Mouse (Mus musculus) gastrocnemius, postnatal 4 days (tissue): ENCODE measurements around the gene Ncoa1. TPM values are rescaled to one million over a fixed set of nuclear protein-coding genes. Genes with fewer than 3 reads are reported as not detected.
"Not testable (repeated sequence)": the region's sequence is repeated elsewhere in the genome, so short reads cannot be mapped to it uniquely, and the experiment has no call there.

Experiments
- DNase-seq, 2 experiments: peaks; one replicate each; pipeline ENCODE4 v3.0.0; 2021 to 2022; ENCODE audit warnings: low spot score in 2 of 2, mixed read lengths in 2 of 2
- total RNA-seq, 2 experiments: library from RNA; stranded (reverse); gene quantifications; 2 replicates each; pipeline ENCODE4 v1.2.3; 2021

Gene Ncoa1
- total RNA-seq, 2 experiments from 2014 or later: 51.1 to 52.3 TPM

- no peak for DNase-seq
These were observed 134.9 kb downstream of the Ncoa1 start for GRCm38 (mm10) chr12:4342087-4342486.

- DNase-seq: no peak
These were observed 136.6 kb downstream of the Ncoa1 start for GRCm38 (mm10) chr12:4340325-4340924.

DNA sequence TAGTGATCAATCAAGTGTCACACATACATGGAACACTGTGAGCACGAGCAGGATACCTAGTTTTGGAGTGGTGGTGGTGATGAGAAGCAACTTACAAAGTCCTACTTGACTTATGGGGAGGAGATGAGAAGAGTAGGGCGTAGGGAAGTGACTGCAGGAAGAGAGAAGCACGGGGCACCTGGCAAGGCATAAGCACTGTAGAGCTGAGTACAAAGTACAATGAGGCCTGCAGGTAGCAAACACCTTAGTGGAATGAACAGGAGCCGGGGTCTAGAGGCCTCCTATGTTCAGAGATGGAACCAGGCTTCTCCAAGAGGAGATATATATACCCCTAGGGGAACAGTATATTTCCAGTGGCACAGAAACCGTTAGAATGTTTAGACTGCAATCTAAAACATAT lies 153.4 kb downstream of the Ncoa1 start:
- no peak for DNase-seq

- DNase-seq: no peak
These were observed 154.8 kb downstream of the Ncoa1 start for GRCm38 (mm10) chr12:4322227-4322626.

GRCm38 (mm10) chr12:4313824-4314223 lies 163.2 kb downstream of the Ncoa1 start:
- no peak for DNase-seq

DNA sequence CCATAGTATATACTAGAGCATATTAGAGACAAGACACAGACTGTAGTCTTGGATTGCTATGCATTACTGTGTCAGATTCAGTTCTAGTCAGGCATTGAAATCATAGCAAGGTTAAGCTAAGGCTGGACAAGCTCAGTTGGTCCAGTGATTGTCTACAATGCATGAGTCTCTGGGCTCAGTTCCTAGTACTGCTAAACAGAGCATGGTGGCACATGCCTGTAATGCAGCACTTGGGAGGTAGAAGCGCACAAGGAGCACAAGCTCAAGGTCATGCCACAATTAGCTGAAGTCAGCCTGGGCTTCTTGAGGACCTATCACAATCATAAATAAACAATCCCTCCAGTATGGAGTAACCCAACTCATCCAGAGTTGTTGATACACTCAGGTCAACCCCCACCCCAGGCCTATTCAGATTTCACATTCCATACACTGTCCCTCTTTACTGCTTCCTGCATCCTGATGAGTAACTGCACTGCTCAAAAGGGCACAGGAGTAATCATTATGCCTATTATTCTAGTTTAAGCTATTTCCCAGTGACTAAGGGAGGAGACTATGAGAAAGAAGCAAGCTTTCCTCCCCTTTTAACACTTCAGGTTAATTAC lies 170.2 kb downstream of the Ncoa1 start:
- DNase-seq: no peak

GRCm38 (mm10) chr12:4299300-4299699 lies 177.7 kb downstream of the Ncoa1 start:
- DNase-seq: no peak

DNA sequence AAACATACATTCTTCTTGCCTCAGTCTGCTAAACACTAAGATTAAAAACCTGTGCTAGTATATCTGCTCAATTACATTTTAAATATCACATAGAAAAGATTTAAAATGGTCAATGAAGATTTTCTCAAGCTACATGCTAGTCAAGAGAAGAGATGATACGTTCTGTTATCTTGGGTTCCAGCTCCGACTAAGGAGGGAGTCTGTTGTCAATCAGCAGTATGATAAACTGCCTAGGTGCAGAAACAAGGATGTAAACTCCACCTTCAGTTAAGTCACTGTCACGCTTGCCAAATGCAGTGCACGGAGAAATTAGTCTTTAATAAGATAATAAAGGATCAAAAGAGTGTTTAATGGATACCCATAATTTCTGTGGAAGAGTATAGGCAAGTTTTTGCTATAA lies 178.4 kb downstream of the Ncoa1 start:
- no peak for DNase-seq

GRCm38 (mm10) chr12:4295881-4296280 lies 181.1 kb downstream of the Ncoa1 start:
- no peak for DNase-seq

DNA sequence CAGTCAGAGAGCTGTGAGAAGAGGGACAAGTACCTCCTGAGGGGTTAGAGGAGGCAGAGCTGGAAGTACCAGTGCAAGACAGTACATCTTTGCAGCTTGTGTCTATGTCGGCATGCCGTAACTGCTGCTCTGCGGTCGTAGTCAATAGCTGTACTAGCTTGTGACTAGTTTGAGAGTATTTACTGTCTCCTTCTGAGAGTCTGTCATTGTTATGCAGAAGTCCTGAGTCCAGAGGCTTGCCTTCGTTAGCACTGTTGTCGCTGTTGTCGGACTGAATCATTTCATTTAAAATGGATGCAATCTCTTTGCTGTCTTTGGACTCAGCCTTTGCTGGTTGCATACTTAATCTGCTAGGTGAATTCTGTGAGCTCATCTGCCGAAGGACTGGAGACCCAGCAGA lies 181.7 kb downstream of the Ncoa1 start:
- DNase-seq: no peak

DNA sequence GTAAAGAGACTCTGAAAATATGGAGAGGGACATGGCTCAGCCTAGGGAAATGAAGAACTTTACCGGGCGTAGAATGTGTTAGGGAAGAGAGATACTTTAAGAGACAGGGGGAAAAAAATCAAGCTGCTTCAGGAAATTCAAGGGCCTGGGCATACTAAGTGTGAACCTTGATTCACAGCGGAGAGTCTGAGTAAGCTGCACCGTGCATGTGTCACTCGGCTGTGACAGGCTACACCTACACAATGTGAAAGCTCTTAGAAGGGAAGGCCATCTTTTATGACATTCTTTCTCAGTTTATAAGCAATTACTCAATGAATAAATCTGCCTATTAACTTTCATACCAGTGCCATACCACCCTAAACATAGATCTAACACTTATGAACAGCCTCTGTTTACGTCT lies 183.2 kb downstream of the Ncoa1 start:
- no peak for DNase-seq

GRCm38 (mm10) chr12:4285186-4285585 lies 191.8 kb downstream of the Ncoa1 start:
- peak in 1 of 2 experiments; percentile 28 for DNase-seq

DNA sequence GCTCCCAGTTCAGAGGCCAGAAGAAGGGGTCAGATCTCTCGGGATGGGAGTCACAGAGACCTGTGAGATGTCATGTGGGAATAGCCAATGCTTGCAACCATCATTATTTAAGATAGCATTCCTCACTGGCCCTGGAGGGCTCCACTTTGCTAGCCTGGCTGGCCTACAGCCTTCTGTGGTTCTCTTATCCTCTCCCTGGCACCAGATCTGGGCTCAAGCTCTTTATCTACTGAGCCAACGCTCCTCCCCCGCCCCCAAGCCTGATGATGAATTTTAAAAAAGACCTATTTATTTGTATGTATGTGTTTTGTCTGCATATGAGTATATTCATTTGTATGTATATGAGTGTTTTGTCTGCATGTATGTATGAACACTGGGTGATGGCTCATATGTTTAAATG lies 197.1 kb downstream of the Ncoa1 start:
- DNase-seq: no peak

DNA sequence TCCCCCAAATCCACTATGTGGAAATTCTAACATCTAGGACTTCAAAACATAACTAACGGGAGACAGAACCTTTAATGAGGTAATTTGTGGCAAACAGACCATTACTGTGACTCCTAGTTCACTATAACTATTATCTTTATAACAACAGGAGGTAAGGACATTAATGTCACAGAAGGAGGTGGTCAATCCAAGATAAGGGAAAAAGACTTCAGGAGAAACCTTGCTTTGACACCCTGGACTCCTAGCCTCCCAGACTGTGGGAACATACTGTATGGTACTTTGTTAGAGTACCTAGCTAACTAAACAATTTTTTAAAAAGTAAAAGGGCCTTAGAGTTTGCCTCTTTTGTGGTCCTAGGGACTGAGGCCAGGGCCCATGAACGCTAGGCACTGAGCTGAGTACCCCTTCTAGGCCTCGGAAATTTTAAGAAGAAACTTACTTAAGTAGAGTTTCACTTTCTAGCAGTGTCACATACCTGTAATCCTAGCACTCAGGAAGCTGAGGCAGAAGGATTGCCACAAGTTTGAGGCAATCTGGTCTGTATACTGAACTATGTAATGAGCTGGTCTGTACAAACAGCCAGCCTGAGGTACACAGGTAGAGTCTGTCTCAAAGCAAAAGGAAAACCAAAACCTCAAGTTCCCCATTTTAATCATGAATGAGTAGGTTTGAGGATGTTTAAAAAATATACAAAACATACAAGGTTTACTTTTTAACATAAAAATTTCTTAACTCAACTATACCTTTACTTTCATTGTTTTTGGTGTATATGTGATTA lies 197.8 kb downstream of the Ncoa1 start:
- DNase-seq: no peak

- no peak for DNase-seq
These were observed 205.9 kb downstream of the Ncoa1 start for GRCm38 (mm10) chr12:4271078-4271477.

DNA sequence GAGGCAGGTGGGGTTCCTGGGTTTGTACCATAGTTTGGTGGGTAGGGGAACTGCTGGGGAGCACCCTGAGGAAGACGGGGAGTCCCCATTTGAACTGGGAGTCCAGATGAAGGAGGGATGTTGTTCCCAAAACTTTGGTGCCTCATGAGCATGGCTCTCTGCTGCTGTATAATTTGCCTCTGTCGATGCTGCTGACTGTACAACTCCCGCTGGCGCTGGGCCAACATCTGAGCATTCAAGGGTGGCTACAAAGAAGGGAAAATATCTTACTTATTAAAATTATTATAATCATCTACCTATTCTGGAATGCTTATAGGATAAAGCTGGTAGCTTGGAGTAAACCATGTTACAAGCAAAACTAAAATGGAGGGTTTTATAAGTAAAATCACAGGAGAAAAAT lies 209.2 kb downstream of the Ncoa1 start:
- no peak for DNase-seq

GRCm38 (mm10) chr12:4252742-4253655 lies 224.0 kb downstream of the Ncoa1 start:
- DNase-seq: no peak

DNA sequence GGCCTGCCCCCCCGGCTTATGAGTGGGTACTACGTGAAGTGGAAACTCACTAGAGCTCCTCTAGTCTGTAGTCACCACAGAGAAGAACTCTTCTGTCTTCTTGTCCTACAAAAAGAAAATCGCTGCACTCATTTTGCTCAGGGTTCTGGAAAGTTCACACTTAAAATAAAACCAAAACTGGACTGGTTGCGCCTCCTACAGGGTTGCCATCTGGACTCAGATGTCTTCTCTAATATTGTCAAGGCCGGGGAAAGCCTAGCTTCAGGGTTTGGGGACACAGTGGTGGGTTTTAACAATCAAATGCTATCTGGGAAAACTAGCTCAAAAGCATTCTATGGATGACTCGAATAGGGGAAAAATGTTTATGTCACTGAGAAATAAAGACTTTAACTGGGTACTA lies 227.2 kb downstream of the Ncoa1 start:
- no peak for DNase-seq

DNA sequence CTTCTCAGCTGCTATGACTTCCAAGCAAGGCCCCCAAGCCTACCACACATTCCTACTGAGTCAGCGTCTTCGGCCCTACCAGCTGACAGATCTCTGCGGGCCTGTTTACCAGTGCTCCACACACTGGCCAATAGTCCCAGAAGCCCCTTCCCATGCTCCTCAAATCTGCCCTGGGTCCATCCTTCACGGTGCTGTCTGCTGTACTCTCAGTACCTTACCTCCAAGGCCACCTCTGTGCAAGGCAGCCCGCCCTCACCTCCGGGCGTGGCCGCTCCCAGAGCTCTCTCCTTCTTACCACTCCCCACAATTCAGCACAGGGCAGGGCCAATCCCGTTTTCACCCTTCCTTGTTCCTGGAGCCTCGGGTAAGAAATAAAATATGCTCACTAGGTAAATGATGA lies 231.2 kb downstream of the Ncoa1 start:
- no peak for DNase-seq

GRCm38 (mm10) chr12:4243805-4244204 lies 233.2 kb downstream of the Ncoa1 start:
- no peak for DNase-seq

GRCm38 (mm10) chr12:4240281-4240680 lies 236.7 kb downstream of the Ncoa1 start:
- not testable (repeated sequence) for DNase-seq
